Mouse (Mus musculus) heart, embryonic 16.5 days (tissue): ENCODE measurements around the gene Tyk2. TPM values are rescaled to one million over a fixed set of nuclear protein-coding genes. Genes with fewer than 3 reads are reported as not detected.

Experiments used
- ATAC-seq: fragments of 200-750 bp; cut with Nextera tagmentation; replicated peaks from 2 replicates; pipeline ENCODE4 v1.8.0; 2017; ENCODE audit warnings: moderate number of reproducible peaks; ENCODE audit not compliant: insufficient read depth, low FRiP score; ENCODE audit errors: extremely low read depth
- H3K27ac ChIP-seq: fragments of 300-500 bp; sonication (generic); 2 replicates; pipeline ENCODE4 v1.5.1; 2014; ENCODE audit warnings: mild to moderate bottlenecking, low read length, control low read depth, moderate library complexity
- H3K27me3 ChIP-seq: fragments of 300-500 bp; sonication (generic); 2 replicates; pipeline ENCODE4 v1.6.1; 2014; ENCODE audit warnings: low read length, mixed read lengths; ENCODE audit not compliant: control insufficient read depth, insufficient read depth
- H3K36me3 ChIP-seq: fragments of 300-500 bp; sonication (generic); 2 replicates; pipeline ENCODE4 v1.6.1; 2014; ENCODE audit not compliant: control insufficient read depth, insufficient read depth
- H3K4me1 ChIP-seq: fragments of 300-500 bp; sonication (generic); 2 replicates; pipeline ENCODE4 v1.6.1; 2014; ENCODE audit warnings: low read length, mixed read lengths; ENCODE audit not compliant: control insufficient read depth, insufficient read depth
- H3K4me2 ChIP-seq: fragments of 300-500 bp; sonication (generic); 2 replicates; pipeline ENCODE4 v1.6.1; 2014; ENCODE audit warnings: low read depth, mild to moderate bottlenecking, control low read depth, low read length
- H3K4me3 ChIP-seq: fragments of 300-500 bp; sonication (generic); 2 replicates; pipeline ENCODE4 v1.5.1; 2014; ENCODE audit warnings: mild to moderate bottlenecking, control low read depth, low read length
- H3K9ac ChIP-seq: fragments of 300-500 bp; sonication (generic); 2 replicates; pipeline ENCODE4 v1.6.1; 2014; ENCODE audit warnings: low read length, control low read depth
- H3K9me3 ChIP-seq: fragments of 300-500 bp; sonication (generic); replicated peaks from 2 replicates; pipeline ENCODE4 v1.6.1; 2016; ENCODE audit warnings: low read length; ENCODE audit not compliant: control insufficient read depth
- WGBS: fragments of 180-500 bp; shearing (Covaris S2); extraction: QIAGEN DNeasy Blood & Tissue Kit; methylation state at CpG from one replicate; pipeline ENCODE4 v1.1.7; 2014; 5-methylcytosine and 5-hydroxymethylcytosine counted together
- polyA plus RNA-seq: library from polyadenylated mRNA; unstranded; fragments of >200 nt; fragmentation: Nextera tagmentation; extraction: Ambion mirVana; gene quantifications from 2 replicates; pipeline ENCODE4 v1.2.1, GENCODE M21; 2015

Tyk2 gene
- polyA plus RNA-seq, 1 experiment from 2014 or later = 15.8 TPM

GRCm38 (mm10) chr9:21165952-21166451 lies 35.0 kb upstream of the Tyk2 start:
- Histone ChIP-seq H3K4me3 (peak overlapping the region; percentile 56), H3K36me3 (no peaks in the 10 kb centered on the region), H3K9me3 (no peaks in the 10 kb centered on the region), H3K27me3 (peaks cover 38% of the 10 kb centered on the region), H3K4me1 (peaks cover 46% of the 10 kb centered on the region), H3K4me2 (peak overlapping the region; percentile 86), H3K9ac (peak overlapping the region; percentile 69), H3K27ac (no peak overlapping the region)
- no peak for ATAC-seq
- under 1% methylated on average over 47 of the region's 47 CpGs for WGBS

- WGBS = 1% methylated on average over 72 of the region's 86 CpGs
- Histone ChIP-seq H3K4me1 (peaks cover 46% of the 10 kb centered on the region), H3K27me3 (peaks cover 38% of the 10 kb centered on the region), H3K27ac (no peak within 1 kb of the TSS), H3K9ac (peak within 1 kb of the TSS; percentile 69), H3K4me3 (peak within 1 kb of the TSS; percentile 56), H3K36me3 (no peaks in the 10 kb centered on the region), H3K9me3 (no peaks in the 10 kb centered on the region), H3K4me2 (peak within 1 kb of the TSS; percentile 86)
- no peak for ATAC-seq
Observed at GRCm38 (mm10) chr9:21165041-21165951, 34.3 kb upstream of the Tyk2 start, which contains the start of gene Pde4a. TSS of gene Pde4a (plus strand) at chr9:21165714.

- Histone ChIP-seq H3K9me3 (no peaks in the 10 kb centered on the region), H3K27me3 (peaks cover 38% of the 10 kb centered on the region), H3K27ac (no peak overlapping the region), H3K4me1 (peaks cover 42% of the 10 kb centered on the region), H3K9ac (peak overlapping the region; percentile 39), H3K36me3 (no peaks in the 10 kb centered on the region), H3K4me2 (peak overlapping the region; percentile 86), H3K4me3 (peak overlapping the region; percentile 41)
- WGBS = 1% methylated on average over 26 of the region's 26 CpGs
- ATAC-seq = no peak
Observed at GRCm38 (mm10) chr9:21164072-21164471, 33.0 kb upstream of the Tyk2 start.

GRCm38 (mm10) chr9:21163086-21164050 lies 32.3 kb upstream of the Tyk2 start:
- Histone ChIP-seq H3K27me3 (peaks cover 38% of the 10 kb centered on the region), H3K9me3 (no peaks in the 10 kb centered on the region), H3K4me3 (no peak overlapping the region), H3K36me3 (no peaks in the 10 kb centered on the region), H3K9ac (no peak overlapping the region), H3K4me2 (no peak overlapping the region), H3K27ac (no peak overlapping the region), H3K4me1 (peaks cover 36% of the 10 kb centered on the region)
- no peak for ATAC-seq
- WGBS = 46% methylated on average over 11 of the region's 11 CpGs

GRCm38 (mm10) chr9:21161209-21161909 lies 30.3 kb upstream of the Tyk2 start:
- H3K9me3 ChIP-seq = 0 out of 2 replicates have a peak, but pooled peaks cover 4% of the 10 kb centered on the region
- H3K27me3 ChIP-seq = peaks cover 32% of the 10 kb centered on the region
- H3K4me3 ChIP-seq = peak overlapping the region; percentile 78
- H3K9ac ChIP-seq = peak overlapping the region; percentile 84
- H3K4me2 ChIP-seq = peak overlapping the region; percentile 90
- no peak overlapping the region for H3K27ac ChIP-seq
- WGBS = 1% methylated on average over 52 of the region's 52 CpGs
- peaks cover 20% of the 10 kb centered on the region for H3K4me1 ChIP-seq
- ATAC-seq = peak; percentile 56; the same call in 1 of the 2 replicates
- no peaks in the 10 kb centered on the region for H3K36me3 ChIP-seq

- Histone ChIP-seq H3K9me3 (0 out of 2 replicates have a peak, but pooled peaks cover 4% of the 10 kb centered on the region), H3K4me3 (no peak overlapping the region), H3K9ac (no peak overlapping the region; the same call in 1 of the 2 replicates), H3K4me2 (no peak overlapping the region), H3K27ac (no peak overlapping the region), H3K27me3 (no peaks in the 10 kb centered on the region), H3K4me1 (peaks cover 21% of the 10 kb centered on the region), H3K36me3 (no peaks in the 10 kb centered on the region)
- 81% methylated on average over 3 of the region's 3 CpGs for WGBS
- ATAC-seq = no peak
Observed at GRCm38 (mm10) chr9:21154787-21155186, 23.7 kb upstream of the Tyk2 start.

- H3K4me1 ChIP-seq = peaks cover 26% of the 10 kb centered on the region
- H3K9ac ChIP-seq = peak overlapping the region; percentile 71
- H3K9me3 ChIP-seq = 0 out of 2 replicates have a peak, but pooled peaks cover 4% of the 10 kb centered on the region
- ATAC-seq = 0 out of 2 replicates have a peak, but pooled peaks have one; percentile 3
- H3K27me3 ChIP-seq = no peaks in the 10 kb centered on the region
- H3K4me2 ChIP-seq = peak overlapping the region; percentile 97
- peak overlapping the region; percentile 78 for H3K27ac ChIP-seq
- WGBS = 4% methylated on average over 5 of the region's 5 CpGs
- H3K4me3 ChIP-seq = peak overlapping the region; percentile 54
- no peaks in the 10 kb centered on the region for H3K36me3 ChIP-seq
Observed at GRCm38 (mm10) chr9:21153833-21154232, 22.8 kb upstream of the Tyk2 start.

- H3K9ac ChIP-seq = peak overlapping the region; percentile 71
- 4% methylated on average over 12 of the region's 12 CpGs for WGBS
- peak; percentile 17; the same call in 1 of the 2 replicates for ATAC-seq
Observed at GRCm38 (mm10) chr9:21153331-21153730, 22.3 kb upstream of the Tyk2 start.

More at GRCm38 (mm10) chr9:21153331-21153730, 22.3 kb upstream of the Tyk2 start:
- H3K4me1 ChIP-seq = peaks cover 31% of the 10 kb centered on the region
- H3K4me3 ChIP-seq = peak overlapping the region; percentile 54
- peak overlapping the region; percentile 97 for H3K4me2 ChIP-seq
- no peaks in the 10 kb centered on the region for H3K27me3 ChIP-seq
- peak overlapping the region; percentile 78 for H3K27ac ChIP-seq
- H3K9me3 ChIP-seq = 0 out of 2 replicates have a peak, but pooled peaks cover 4% of the 10 kb centered on the region
- H3K36me3 ChIP-seq = no peaks in the 10 kb centered on the region
